Mouse (Mus musculus) adrenal gland, adult (tissue): ENCODE data around the gene Slc6a12.

ENCODE experiments used
- DNase-seq, 2 experiments: peaks; one replicate each; pipeline ENCODE4 v3.0.0; 2022 to 2023; ENCODE audit warnings: low spot score in 1 of 2; ENCODE audit not compliant: inconsistent age in 2 of 2

Slc6a12 gene

GRCm38 (mm10) chr6:121405311-121405710 lies 62.4 kb downstream of the Slc6a12 start:
- no peak for DNase-seq

GRCm38 (mm10) chr6:121407571-121408011 lies 64.7 kb downstream of the Slc6a12 start:
- no peak for DNase-seq

GRCm38 (mm10) chr6:121412558-121413297 lies 69.9 kb downstream of the Slc6a12 start:
- no peak for DNase-seq
